Mouse (Mus musculus): ENCODE results near the gene Ankmy1.

Gene Ankmy1

DNA sequence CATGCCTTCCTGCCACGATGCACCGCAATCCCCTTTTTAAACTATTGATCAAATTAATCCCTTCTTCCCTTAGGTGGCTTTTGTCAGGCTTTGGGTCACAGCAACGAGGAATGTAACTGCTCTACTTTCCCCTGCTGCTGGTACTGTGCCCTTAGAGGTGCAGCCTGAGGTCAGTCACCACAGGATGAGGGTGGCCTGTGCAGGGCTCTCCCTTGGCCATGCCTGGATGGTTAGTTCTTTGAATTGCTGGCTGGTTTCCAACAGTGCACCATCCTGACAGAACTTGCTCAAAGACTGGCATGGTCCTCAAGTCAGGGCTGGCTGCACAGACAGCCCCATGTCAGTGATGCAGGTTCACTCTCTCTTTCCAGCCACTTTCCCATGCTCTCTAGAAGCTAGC, 28.7 kb downstream of the Ankmy1 start:
- no peak for DNase-seq (ENCODE audit: low spot score in 2 of 2)

DNA sequence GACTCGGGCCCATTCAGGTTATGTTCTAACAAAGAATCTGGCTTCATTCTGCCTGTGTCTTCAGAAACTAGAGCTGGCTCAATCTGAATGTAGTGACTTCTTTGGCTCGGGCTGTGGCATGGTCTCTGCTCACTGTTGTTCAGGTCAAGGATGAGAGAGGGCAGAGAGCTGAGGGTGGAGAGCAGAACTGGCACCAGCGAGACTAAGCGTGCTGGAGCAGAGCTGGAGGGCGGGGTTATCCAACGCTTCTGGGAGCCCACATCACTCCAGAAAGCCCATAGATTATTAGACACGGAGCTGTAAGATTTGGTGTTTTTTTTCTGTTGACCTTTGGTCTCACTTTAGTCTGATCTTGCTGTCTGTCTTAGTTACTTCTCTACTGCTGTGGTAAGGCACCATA, 30.0 kb downstream of the Ankmy1 start:
- DNase-seq (ENCODE audit: low spot score in 2 of 2) = no peak

DNA sequence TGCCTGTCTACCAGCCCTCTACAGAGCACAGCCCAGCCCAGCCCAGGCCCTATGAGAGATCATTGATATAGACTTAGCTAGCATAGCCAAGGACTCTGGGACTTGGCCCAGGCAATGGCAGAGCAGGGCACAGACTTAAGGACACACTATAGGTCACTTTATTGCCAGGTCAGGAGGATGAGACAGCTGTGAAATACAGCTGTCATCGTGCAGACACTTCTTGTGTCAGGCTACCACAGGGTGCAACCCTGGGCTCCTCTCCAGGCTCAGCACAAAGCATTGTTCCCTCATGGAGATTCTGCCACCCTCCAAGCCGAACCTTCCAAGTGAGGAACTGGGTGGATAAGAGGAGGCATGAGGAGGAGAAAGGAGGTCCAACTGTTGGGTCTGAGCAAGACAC, 32.7 kb downstream of the Ankmy1 start:
- DNase-seq (ENCODE audit: low spot score in 2 of 2) = no peak

DNA sequence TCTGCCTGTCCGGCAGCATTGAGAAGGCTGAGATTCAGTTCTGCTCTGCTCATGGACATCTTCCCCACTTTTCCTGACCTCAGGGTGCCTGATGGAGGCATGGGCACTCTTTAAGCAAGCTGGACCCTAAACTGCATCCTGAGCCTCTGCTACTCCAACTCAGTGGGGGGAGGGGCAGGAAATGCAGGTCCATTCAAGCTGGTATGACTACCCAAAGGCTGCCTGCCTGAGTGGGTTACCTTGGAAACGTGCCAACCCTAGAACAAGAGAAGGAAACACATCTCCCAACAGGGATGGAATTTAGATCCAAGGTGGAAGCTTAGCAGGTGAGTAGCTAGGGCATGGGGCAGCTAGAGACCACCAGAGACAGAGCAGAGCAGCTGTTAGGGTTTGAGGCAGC, 36.5 kb downstream of the Ankmy1 start:
- DNase-seq (ENCODE audit: low spot score in 2 of 2) = no peak

DNA sequence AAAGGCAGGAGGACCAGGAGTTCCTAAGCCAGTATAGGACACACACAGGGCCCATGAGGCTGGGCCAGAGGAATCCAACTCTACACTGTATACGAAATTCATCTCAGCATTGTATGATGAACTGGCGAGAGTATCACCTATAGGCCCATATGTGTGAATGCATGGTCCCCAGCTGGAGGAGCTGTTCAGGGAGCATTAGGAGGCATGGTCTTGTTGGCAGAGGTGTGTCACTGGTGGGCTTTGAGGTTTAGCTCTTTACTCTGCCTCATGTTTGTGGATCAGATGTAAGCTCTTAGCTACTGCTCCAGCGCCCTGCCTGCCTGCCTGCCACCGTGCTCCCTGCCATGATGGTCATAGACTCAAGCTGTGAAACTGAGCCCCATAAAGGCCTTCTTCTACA, 39.4 kb downstream of the Ankmy1 start:
- DNase-seq (ENCODE audit: low spot score in 2 of 2) = no peak

DNA sequence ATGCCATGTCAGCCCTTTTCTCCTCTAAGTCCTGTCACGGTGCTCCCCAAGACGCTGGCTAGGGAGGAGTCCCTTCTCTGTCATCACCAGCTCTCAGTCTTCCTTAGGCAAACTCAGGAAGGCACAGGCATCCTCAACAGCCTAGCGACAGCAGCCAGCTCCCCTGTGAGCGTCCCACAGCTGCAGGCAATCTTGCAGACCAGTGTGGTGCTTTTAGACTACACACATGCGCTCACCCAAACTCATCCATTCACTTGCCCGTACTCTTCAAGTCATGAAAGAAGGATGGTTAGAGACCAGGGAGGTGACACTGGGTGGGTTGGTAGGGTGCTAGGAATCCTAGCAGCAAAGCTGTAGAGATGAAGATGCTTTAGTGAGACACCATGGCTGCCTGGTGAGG, 41.2 kb downstream of the Ankmy1 start:
- no peak for DNase-seq (ENCODE audit: low spot score in 2 of 2)

DNA sequence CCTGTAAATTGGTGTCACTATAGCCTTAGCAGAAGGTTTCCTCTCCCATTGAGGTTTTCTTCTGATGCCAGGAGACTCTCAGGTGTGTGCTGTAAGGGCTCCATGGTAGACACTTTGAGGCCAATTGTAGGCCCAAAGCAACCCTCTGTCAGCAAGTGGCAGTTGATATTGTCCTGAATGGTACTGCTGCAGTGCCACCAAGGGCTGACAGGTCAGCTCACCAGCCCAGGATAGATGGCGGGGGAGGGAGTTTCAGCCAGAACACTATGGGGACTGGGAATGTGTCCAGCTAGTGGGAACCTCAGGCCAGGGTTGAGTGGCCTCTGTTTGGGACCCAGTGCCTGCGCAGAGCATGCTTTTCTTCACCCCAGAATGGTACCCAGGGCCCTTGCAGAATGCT, 50.3 kb downstream of the Ankmy1 start:
- DNase-seq (ENCODE audit: low spot score in 2 of 2) = no peak

DNA sequence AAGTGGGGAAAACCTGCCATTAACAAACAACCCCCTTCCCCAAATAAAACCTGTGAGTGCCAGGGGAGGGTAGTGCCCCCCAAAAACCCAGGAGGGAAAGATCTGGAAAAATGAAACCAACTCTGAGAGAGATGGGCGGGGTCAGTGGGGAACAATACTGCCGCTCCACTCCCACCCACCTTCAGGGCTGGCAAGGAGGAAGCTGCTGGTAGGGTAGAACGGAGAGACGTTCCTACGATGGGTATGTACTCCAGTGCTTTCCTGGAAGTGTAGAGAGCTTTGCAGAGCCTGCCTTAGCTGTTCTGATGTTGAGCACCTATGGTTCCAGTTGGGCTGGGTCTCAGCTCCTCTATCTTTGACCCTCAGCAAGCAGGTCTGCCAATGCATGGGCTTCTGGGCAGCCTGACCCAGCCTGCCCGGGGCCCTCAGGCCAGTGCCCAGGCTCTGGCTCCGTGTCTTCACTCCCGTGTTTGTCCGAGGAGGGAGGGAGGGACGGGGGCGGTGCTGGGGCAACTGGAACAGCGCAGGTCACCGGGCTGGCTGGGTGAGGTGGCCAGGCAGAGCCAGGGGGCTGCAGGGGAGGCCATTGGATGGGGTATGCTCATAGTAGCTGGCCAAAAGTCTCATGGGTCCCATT, 52.6 kb downstream of the Ankmy1 start:
- DNase-seq (ENCODE audit: low spot score in 2 of 2) = no peak

DNA sequence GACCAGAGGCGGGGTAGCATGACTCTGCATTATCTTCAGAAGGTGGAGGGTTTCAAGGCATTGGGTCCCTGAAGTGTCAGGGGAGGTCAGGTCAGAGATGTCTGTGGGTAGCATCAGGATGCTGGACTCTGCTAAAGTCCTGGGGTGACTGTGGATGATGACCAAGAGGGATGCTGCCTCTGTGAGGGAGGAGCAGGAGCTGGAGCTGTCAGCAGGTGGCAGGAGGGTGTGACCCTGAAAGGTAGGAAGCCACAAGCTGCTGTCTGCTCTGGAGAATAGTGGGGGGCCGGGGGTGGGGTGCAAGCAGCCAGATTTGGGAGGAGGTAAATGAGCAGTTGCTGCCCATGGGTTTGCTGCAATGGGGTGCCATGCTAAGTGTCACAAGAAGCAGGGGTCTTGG, 53.2 kb downstream of the Ankmy1 start:
- no peak for DNase-seq (ENCODE audit: low spot score in 2 of 2)

DNA sequence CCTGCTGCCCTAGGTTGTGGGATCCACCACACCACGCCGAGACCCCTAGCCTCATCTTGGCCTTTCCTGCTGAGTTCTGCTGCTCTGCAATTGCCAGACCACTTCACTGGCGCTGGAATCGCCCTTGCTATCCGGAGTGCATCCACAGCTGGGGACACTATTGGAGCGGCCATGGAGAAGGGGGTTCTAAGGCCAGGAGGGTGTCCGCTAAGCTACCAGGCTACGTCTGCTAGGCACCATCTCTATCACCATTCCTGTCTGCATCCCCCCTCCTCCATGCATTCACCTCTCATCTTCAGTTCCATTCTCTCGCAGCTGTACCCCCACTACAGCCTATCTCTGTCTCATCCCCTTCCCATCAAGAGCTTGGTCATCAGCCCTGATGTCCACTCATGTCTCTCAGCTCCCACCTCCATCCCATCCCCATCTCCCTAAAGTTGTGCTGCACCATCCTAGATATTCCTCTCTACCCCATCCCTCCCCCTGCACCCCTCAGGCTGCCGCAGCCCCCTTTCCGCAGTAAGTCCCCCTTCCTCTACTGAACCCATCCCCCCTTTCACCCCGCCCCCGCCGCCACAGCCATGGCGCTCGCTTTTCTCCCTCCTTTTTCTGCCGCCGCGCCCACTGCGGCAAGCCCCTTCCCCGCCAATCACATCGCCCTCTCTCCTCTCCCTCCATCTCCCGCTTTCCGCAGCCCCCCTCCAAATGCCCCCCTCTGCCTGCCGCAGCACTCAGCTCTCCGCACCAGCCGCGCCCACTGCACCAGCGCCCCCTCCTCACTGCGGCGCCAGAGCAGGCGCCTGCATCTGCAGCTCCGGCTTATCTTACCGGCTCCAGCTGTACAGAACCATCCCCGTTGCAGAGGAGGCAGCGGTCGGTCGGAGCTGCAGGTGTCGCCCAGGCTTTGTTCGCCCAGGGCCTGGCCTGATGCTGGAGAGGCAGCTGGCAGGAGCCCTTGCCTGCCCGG, 54.5 kb downstream of the Ankmy1 start:
- no peak for DNase-seq (ENCODE audit: low spot score in 2 of 2)

DNA sequence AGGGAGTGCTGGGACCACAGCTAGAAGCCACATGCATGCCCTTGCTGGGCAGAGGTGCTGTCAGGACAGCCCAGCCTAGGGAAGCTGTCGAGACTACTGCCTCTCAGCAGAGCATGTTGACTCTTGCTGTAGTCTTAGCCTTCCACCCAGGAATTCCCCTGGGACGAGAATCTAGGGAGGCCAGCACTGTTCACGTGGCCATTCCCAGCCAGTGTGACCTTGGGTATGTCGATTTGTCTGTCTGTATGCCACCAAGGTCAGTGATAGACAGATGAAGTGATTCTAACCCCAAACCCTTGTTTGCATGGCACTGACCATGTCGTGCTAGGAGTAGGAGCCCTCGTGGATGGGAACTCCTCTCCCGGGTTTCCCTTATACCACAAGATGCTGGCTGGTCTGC, 56.8 kb downstream of the Ankmy1 start:
- DNase-seq (ENCODE audit: low spot score in 2 of 2) = no peak

DNA sequence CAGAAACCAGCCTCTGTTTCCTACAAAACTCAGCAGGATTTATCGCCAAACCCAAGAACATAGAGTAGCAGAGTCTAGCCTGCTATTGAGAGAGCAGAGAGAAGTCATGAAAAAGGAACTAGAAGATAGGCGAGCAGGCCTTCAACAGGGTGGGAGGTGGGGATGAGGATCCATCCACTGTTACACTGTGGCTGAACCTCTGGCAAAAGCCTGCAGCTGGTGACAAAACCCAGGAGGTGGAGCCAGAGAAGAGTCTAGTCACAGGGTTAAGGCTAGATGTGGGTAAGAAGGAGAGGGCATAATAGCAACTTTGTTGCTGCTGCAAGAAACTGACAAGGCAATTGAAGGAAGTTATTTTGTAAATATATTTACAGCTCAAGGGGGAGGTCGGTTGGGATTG, 61.3 kb downstream of the Ankmy1 start:
- no peak for DNase-seq (ENCODE audit: low spot score in 2 of 2)

DNA sequence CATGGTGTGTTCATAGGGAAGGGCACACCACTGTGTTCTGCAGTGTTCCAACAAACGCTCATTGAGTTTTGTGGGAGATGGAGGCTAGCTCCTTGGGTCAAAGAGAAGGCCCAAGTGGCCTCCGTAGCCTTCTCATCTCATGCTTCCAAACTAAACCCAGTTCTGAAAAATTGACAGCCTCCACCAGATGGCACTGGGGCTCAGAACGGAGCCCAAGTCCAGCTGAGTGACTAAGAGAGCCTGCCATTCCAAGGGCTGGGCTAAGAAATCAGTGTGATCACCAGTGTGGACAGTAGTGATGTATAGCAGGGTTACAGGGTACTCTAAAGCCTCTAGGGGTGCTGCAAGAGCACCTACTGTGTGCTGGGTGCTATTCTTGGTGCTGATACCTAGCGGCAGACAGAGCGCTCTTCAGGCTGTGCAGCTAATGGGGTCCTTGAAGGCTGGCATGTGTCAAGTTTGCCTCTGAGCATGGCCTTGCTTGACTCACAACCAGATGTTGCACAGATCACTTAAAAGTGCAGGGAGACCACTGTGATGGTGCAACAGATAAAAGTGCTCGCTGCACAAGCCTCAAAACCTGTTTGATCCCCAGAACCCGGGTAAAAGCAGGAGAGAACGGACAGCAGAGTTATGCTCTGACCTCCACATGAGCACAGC, 62.3 kb downstream of the Ankmy1 start:
- DNase-seq (ENCODE audit: low spot score in 2 of 2) = no peak

DNA sequence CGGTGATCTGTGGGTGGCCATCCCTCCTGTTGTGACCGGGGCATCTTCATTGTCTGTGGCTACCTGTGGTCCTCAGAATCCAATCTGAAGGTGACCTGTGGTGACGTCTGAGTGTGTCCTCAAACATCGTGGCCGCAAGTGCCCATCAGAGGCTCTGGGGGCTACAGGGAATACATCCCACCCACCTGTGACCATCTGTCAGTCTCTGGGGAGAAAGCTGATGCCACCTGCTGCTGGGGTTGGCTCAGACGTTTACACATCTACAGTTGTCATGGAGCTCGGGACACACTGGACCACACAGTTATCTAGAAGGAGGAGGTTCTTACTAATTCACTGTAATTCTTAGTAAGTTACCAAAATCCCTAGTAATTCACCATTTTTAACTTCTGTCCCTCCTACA, 63.5 kb downstream of the Ankmy1 start:
- DNase-seq (ENCODE audit: low spot score in 2 of 2) = no peak

DNA sequence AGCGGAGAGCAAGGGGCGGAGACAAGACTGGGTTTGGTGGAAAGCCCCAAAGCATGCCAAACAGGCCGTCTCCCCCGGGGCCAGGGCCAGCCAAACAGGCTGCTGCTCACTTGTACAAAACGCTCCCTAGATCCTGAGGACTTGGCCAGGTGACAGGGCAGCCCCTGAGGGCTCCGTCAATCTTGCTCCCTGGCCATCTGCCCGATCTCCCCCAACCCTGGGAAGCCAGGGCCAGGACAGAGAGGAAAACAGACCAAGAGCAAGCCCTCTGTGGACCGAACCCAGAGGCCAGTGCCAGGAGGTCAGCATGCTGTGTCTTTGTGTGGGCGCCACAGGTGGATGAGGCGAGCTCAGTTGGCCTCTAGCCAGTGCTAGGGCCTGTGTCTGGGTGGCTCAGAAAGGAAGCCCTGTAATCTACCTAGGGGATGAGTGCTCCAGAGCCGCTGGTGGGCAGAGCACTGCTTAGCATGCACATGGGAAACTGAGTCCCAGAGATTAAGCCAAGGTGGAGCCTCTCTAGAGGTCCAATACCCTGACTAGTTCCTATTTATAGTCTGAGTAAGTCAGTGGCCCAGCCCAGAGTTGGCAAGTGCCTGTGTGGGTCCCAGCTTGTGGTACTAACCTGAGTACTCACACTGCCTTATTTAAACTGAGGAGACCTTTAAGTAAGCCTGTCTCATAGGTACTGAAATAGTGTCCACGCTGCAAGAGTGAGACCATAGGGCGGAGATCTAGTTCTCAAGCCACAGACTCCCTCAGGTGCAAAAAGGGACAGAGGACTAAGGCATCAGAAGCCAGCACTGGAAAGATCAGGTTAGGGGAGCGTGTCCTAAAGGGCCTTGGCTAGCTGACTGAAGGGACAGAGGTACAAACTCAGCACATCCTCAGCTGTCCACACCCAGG, 64.5 kb downstream of the Ankmy1 start:
- no peak for DNase-seq (ENCODE audit: low spot score in 2 of 2)

DNA sequence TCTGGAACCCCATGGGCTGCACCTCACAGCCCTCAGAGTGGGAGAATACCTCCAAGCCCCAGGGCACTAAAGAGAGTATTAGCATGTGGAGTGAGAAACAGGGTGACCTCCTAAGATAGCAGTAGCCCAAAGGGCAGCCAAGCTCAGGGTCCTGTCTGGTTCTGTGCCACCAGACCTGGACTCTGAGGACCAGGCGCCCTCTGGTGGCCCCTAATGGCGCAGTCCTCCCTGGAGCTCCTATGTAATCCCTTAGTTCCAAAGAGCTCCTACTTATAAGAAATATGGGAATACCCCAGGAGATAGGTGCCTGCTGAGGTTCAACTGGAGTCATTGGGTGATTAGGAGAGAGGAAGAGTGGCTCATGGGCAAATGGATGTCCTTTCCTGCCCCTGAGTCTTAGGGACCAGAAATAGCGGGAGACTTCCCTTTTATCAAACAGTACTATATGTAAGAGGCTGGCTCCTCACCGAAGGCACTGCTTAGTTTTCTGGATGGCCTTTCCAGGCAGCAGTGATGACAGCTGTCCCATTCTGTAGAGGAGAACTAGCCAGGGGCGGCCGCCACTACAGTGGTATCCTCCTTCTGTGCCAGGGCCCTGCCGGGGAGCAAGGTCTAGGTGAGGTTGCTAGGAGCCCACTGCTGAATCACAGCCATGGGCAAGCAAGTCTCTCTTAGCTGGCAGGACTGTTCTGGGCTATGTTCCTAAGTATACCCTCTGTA, 68.6 kb downstream of the Ankmy1 start:
- peak; percentile 38 to 72 for DNase-seq (ENCODE audit: low spot score in 2 of 2)

DNA sequence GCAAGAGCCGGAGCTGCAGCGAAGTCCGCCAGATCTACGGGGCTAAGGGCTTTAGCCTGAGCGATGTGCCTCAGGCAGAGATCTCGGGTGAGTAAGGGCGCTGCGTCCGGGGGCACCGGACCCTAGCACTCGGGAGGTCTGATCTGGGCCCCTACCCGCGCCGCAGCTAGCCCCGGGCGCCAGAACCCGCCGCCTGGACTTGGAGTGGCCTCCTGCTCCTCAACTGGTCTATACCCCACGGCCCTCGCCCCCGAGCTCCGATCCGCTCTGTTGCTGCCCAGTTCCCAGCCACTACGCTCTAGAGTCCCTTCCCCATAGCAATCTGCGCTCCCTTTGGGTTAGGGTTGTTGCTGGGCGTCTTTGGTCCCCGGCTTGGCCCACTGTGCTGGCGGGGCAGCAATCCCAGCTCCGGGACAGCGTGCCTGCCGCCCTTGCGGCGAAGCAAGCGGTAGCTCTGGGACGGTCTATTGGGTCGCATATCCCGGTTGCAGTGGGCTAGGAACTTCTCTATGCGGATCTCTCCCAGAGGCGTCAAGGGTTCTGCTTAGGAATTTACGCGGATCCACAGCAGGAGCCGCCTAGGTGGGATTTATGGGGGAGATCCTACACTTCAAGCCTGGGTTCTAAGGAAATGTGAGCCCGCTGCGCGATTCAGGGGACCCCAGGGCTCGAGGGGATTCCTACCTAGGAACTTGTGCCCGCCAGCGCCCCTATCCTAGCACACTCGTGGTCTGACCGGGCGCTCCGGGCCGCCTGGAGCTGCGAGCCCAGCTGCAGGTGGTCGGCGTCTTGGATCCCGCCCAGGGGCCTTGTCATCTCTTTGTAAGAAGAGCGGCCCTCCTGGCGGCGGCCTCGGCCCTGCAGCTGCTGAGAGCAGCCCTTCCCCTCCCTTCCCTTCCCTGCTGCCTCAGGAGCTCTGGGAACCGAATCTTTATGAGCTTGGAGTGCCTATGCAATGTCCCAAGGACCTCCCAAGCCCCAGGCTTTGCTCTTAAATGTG, 70.4 kb downstream of the Ankmy1 start:
- peak in 1 of 2 experiments; percentile 12 for DNase-seq (ENCODE audit: low spot score in 2 of 2)

DNA sequence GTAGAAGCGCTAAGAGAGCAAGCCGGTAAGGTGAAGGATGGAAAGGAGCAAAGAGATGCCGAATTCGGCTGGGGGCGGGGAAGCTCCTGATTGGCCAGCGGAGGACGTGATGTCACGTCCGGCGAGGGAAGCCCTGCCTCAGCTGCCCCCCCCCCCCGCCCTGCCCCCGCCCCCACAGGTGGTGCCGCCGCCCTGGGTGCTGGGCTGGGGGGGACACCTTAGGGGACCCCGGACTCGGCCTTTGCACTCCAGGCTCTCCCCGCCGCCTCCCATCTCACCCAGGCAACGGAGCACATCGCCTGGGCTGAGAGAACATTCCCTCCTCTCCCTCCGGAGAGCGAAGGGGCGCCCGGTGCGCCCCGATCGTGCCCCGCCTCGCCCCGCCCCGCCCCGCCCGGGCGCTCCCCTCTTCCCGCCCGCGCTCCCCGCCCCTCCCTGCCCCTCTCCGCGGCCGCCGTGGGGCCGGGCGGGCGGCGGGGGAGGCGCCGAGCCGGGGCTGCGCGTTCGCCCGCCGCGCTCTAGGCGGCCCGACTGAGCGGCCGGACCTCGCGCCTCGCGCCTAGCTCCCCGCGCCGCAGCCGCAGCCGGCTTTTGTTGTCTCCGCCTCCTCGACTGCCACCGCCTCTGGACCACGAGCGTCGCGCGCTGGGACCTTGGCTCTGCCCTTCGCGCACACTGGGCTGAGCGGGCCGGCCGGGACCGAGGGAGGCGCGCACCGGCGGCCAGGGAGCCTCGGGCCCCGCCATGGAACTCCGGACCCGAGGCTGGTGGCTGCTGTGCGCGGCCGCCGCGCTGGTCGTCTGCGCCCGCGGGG, 71.3 kb downstream of the Ankmy1 start, which contains the start of gene Gpc1:
Gene Gpc1 (plus strand): TSS at position 458 of the 814 bp plus-strand sequence.
- DNase-seq (ENCODE audit: low spot score in 2 of 2) = peak; percentile 9 to 56

Data from spleen, postnatal 10 days (tissue).